Mouse (Mus musculus) spleen, adult 18-20 months (tissue): ENCODE results near the gene Btbd35f24.
"Not testable (repeated sequence)": the region's sequence is repeated elsewhere in the genome, so short reads cannot be mapped to it uniquely, and the experiment has no call there.

Experiments used
- DNase-seq, 2 experiments: peaks; one replicate each; pipeline ENCODE4 v3.0.0; 2022; ENCODE audit warnings: mixed read lengths in 2 of 2

Gene Btbd35f24

GRCm38 (mm10) chrX:3195727-3196126, at the start of gene Btbd35f24:
Gene Btbd35f24, minus strand, starts transcription at chrX:3195827.
- not testable (repeated sequence) for DNase-seq
